Mouse (Mus musculus) intestine, postnatal 0 days (tissue): Measurements from ENCODE around the gene Tmem159. TPM values are rescaled to one million over a fixed set of nuclear protein-coding genes. Genes with fewer than 3 reads are reported as not detected.

Source experiments
- ATAC-seq: fragments of 200-750 bp; cut with Nextera tagmentation; 2 replicates; pipeline ENCODE4 v1.8.0; 2017; ENCODE audit warnings: mild to moderate bottlenecking, moderate TSS enrichment, moderate library complexity
- H3K27ac ChIP-seq: fragments of 300-500 bp; sonication (generic); 2 replicates; pipeline ENCODE4 v1.5.1; 2014; ENCODE audit warnings: mild to moderate bottlenecking, low read depth, low read length, moderate library complexity
- H3K27me3 ChIP-seq: fragments of 300-500 bp; sonication (generic); replicated peaks from 2 replicates; pipeline ENCODE4 v1.6.1; 2014; ENCODE audit warnings: low read length, mixed read lengths; ENCODE audit not compliant: control insufficient read depth, insufficient read depth
- H3K36me3 ChIP-seq: fragments of 300-500 bp; sonication (generic); 2 replicates; pipeline ENCODE4 v1.6.1; 2014; ENCODE audit warnings: mild to moderate bottlenecking, moderate library complexity; ENCODE audit not compliant: control insufficient read depth, insufficient read depth
- H3K4me1 ChIP-seq: fragments of 300-500 bp; sonication (generic); replicated peaks from 2 replicates; pipeline ENCODE4 v1.6.1; 2014; ENCODE audit warnings: antibody characterized with exemption, low read length, mixed read lengths; ENCODE audit not compliant: control insufficient read depth, insufficient read depth
- H3K4me2 ChIP-seq: fragments of 300-500 bp; sonication (generic); replicated peaks from 2 replicates; pipeline ENCODE4 v1.6.1; 2014; ENCODE audit warnings: low read depth, mild to moderate bottlenecking, moderate library complexity
- H3K4me3 ChIP-seq: fragments of 300-500 bp; sonication (generic); 2 replicates; pipeline ENCODE4 v1.5.1; 2014; ENCODE audit warnings: low read depth, low read length
- H3K9ac ChIP-seq: fragments of 300-500 bp; sonication (generic); 2 replicates; pipeline ENCODE4 v1.6.1; 2014; ENCODE audit warnings: mild to moderate bottlenecking, low read depth, low read length
- H3K9me3 ChIP-seq: fragments of 300-500 bp; sonication (generic); 2 replicates; pipeline ENCODE4 v1.6.1; 2016; ENCODE audit warnings: mixed run types; ENCODE audit not compliant: control insufficient read depth
- CTCF ChIP-seq: sonication (generic); IDR thresholded peaks from 2 replicates; pipeline ENCODE4 v1.5.1; 2016; ENCODE audit warnings: low read depth, mild to moderate bottlenecking, control low read depth, antibody characterized with exemption, moderate library complexity
- WGBS: fragments of 180-500 bp; shearing (Covaris S2); extraction: QIAGEN DNeasy Blood & Tissue Kit; methylation state at CpG from one replicate; pipeline ENCODE4 v1.1.7; 2014; 5-methylcytosine and 5-hydroxymethylcytosine counted together
- polyA plus RNA-seq: library from polyadenylated mRNA; unstranded; fragments of >200 nt; fragmentation: Nextera tagmentation; extraction: Ambion mirVana; gene quantifications from 2 replicates; pipeline ENCODE4 v1.2.1, GENCODE M21; 2015

The Tmem159 gene
- polyA plus RNA-seq, 1 experiment from 2014 or later, result 21.6 TPM

- WGBS, result 3% methylated on average over 25 of the region's 25 CpGs
- H3K4me2 ChIP-seq, result peak overlapping the region; percentile 98
- H3K9me3 ChIP-seq, result no peaks in the 10 kb centered on the region
- no peaks in the 10 kb centered on the region for H3K27me3 ChIP-seq
- no peaks in the 10 kb centered on the region for H3K36me3 ChIP-seq
- peak overlapping the region; percentile 79 for H3K4me3 ChIP-seq
- H3K9ac ChIP-seq, result peak overlapping the region; percentile 69
- peak; percentile 2; the same call in 1 of the 2 replicates for TF ChIP-seq CTCF
- H3K27ac ChIP-seq, result no peak overlapping the region
- H3K4me1 ChIP-seq, result peaks cover 9% of the 10 kb centered on the region; the same call in 1 of the 2 replicates
- ATAC-seq, result peak; percentile 8; the same call in 1 of the 2 replicates
Observed at GRCm38 (mm10) chr7:120103019-120103567, 940 bp downstream of the Tmem159 start.

DNA sequence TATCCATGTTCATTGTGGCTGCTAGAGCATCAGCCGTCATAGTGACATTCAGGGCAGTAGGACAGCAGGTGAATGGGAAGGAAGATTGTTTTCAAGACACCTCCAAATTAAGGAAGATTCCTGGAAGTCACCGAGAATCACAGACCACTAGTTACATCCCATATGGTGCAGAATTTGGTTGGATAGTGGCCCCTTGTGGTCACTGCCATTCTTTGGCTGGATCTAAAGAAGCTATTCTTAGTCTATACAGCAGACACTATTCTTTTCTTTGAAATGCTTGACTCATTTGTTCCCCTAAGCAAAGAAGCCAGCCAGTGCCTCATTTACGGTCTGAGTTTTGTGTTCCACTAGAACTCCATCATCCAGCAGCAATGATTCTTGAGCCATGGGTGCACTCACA lies 2.8 kb downstream of the Tmem159 start:
- H3K4me2 ChIP-seq, result no peak overlapping the region
- H3K9me3 ChIP-seq, result no peaks in the 10 kb centered on the region
- TF ChIP-seq CTCF, result peak; percentile 57
- no peak overlapping the region for H3K9ac ChIP-seq
- H3K4me3 ChIP-seq, result no peak overlapping the region
- ATAC-seq, result no peak
- H3K27ac ChIP-seq, result no peak overlapping the region
- H3K4me1 ChIP-seq, result peaks cover 9% of the 10 kb centered on the region; the same call in 1 of the 2 replicates
- no peaks in the 10 kb centered on the region for H3K36me3 ChIP-seq
- 77% methylated on average over 3 of the region's 3 CpGs for WGBS
- H3K27me3 ChIP-seq, result no peaks in the 10 kb centered on the region

- TF ChIP-seq CTCF, result no peak
- ATAC-seq, result no peak
- Histone ChIP-seq H3K27ac (no peak overlapping the region), H3K9me3 (no peaks in the 10 kb centered on the region), H3K27me3 (no peaks in the 10 kb centered on the region), H3K9ac (no peak overlapping the region), H3K4me1 (peaks cover 9% of the 10 kb centered on the region; the same call in 1 of the 2 replicates), H3K36me3 (no peaks in the 10 kb centered on the region), H3K4me3 (no peak overlapping the region), H3K4me2 (no peak overlapping the region)
- WGBS, result 29% methylated on average over 2 of the region's 2 CpGs
Observed at GRCm38 (mm10) chr7:120106356-120106755, 4.2 kb downstream of the Tmem159 start.

DNA sequence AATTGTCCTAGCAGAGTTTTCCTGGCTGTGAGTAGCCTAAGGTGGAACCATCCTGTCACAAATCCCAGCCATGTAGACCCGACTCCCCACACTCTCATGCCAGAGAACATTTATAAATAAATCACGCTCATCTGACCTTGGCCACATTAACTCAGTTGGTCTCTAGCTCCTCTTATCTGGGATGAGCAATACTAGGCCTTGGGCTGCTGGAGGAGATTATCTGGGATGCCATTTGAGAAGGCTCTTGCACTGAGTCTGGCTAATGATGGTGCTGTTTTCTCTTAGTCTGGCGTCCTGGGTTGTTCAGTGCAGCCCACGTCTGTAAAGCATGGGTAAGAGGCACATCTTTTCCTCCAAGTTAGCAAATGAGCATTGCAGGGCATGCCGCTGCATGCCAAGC lies 7.5 kb downstream of the Tmem159 start:
- no peak for TF ChIP-seq CTCF
- no peak for ATAC-seq
- Histone ChIP-seq H3K4me3 (no peak overlapping the region), H3K27me3 (no peaks in the 10 kb centered on the region), H3K27ac (no peak overlapping the region), H3K9me3 (no peaks in the 10 kb centered on the region), H3K9ac (no peak overlapping the region), H3K36me3 (no peaks in the 10 kb centered on the region), H3K4me1 (no peaks in the 10 kb centered on the region), H3K4me2 (no peak overlapping the region)
- 88% methylated on average over 5 of the region's 5 CpGs for WGBS

GRCm38 (mm10) chr7:120116976-120117375 lies 14.8 kb downstream of the Tmem159 start:
- Histone ChIP-seq H3K4me2 (no peak overlapping the region), H3K4me1 (no peaks in the 10 kb centered on the region), H3K9ac (no peak overlapping the region), H3K36me3 (peaks cover 32% of the 10 kb centered on the region), H3K4me3 (no peak overlapping the region), H3K27me3 (no peaks in the 10 kb centered on the region), H3K9me3 (no peaks in the 10 kb centered on the region), H3K27ac (no peak overlapping the region)
- ATAC-seq, result no peak
- WGBS, result 95% methylated on average over 5 of the region's 5 CpGs
- TF ChIP-seq CTCF, result no peak

GRCm38 (mm10) chr7:120117529-120117928 lies 15.4 kb downstream of the Tmem159 start:
- no peak for TF ChIP-seq CTCF
- Histone ChIP-seq H3K4me1 (no peaks in the 10 kb centered on the region), H3K9me3 (no peaks in the 10 kb centered on the region), H3K4me3 (no peak overlapping the region), H3K27ac (no peak overlapping the region), H3K4me2 (no peak overlapping the region), H3K36me3 (peaks cover 32% of the 10 kb centered on the region), H3K9ac (no peak overlapping the region), H3K27me3 (no peaks in the 10 kb centered on the region)
- 56% methylated on average over 6 of the region's 6 CpGs for WGBS
- ATAC-seq, result no peak
